Mouse (Mus musculus) MEL (cell line): Measurements from ENCODE around the gene Rapgef2. TPM values are rescaled to one million over a fixed set of nuclear protein-coding genes. Genes with fewer than 3 reads are reported as not detected.
"Not testable (repeated sequence)": the region's sequence is repeated elsewhere in the genome, so short reads cannot be mapped to it uniquely, and the experiment has no call there.

Source experiments
- DNase-seq: peaks from one replicate; pipeline ENCODE4 v3.0.0; 2011; ENCODE audit warnings: low read depth, low spot score
- H3K27ac ChIP-seq: 2 replicates; pipeline ENCODE4 v1.5.1; 2012; ENCODE audit warnings: low read depth, mild to moderate bottlenecking, control low read depth, low read length, moderate library complexity; ENCODE audit not compliant: control insufficient read depth
- H3K27me3 ChIP-seq, 2 experiments: fragments of 150-350 bp in 1 of 2; sonication (generic) in 1 of 2; 2 replicates each; pipeline ENCODE4 v1.6.1; 2012; ENCODE audit warnings: low read length in 2 of 2, mild to moderate bottlenecking in 2 of 2, improper control_type of control experiment in 1 of 2, moderate library complexity in 1 of 2; ENCODE audit not compliant: insufficient read depth in 2 of 2, control insufficient read depth in 1 of 2
- H3K36me3 ChIP-seq, 2 experiments: 2 replicates each; pipeline ENCODE4 v1.6.1; 2012 to 2014; ENCODE audit warnings: low read length in 2 of 2, improper control_type of control experiment in 1 of 2, inconsistent platforms in 1 of 2, mild to moderate bottlenecking in 1 of 2; ENCODE audit not compliant: insufficient read depth in 2 of 2, control insufficient read depth in 1 of 2
- H3K4me1 ChIP-seq, 2 experiments: fragments of 150-350 bp in 1 of 2; sonication (generic) in 1 of 2; 2 replicates each; pipeline ENCODE4 v1.6.1; 2012; ENCODE audit warnings: low read length in 2 of 2, improper control_type of control experiment in 1 of 2, mild to moderate bottlenecking in 1 of 2; ENCODE audit not compliant: insufficient read depth in 2 of 2, control insufficient read depth in 1 of 2
- H3K4me3 ChIP-seq, 2 experiments: fragments of 150-350 bp in 1 of 2; sonication (generic) in 1 of 2; 2 replicates each; pipeline ENCODE4 v1.5.1; 2012; ENCODE audit warnings: low read depth in 2 of 2, low read length in 2 of 2, mild to moderate bottlenecking in 2 of 2, moderate library complexity in 2 of 2, control low read depth in 1 of 2, improper control_type of control experiment in 1 of 2; ENCODE audit not compliant: control insufficient read depth in 1 of 2, insufficient read depth in 1 of 2
- H3K79me2 ChIP-seq: 2 replicates; pipeline ENCODE4 v1.6.1; 2012; ENCODE audit warnings: mild to moderate bottlenecking, low read length, moderate library complexity; ENCODE audit not compliant: control insufficient read depth, poor library complexity, insufficient read depth
- H3K9ac ChIP-seq: 2 replicates; pipeline ENCODE4 v1.6.1; 2012; ENCODE audit warnings: low read depth, mild to moderate bottlenecking, control low read depth, low read length, moderate library complexity; ENCODE audit not compliant: control insufficient read depth, poor library complexity, severe bottlenecking
- H3K9me3 ChIP-seq: fragments of 150-350 bp; sonication (generic); replicated peaks from 2 replicates; pipeline ENCODE4 v1.6.1; 2012; ENCODE audit warnings: mild to moderate bottlenecking, low read length, improper control_type of control experiment, moderate library complexity; ENCODE audit not compliant: insufficient read depth
- E2F4 ChIP-seq: IDR thresholded peaks from 2 replicates; pipeline ENCODE4 v1.6.1; 2011; ENCODE audit warnings: low read depth, low read length, improper control_type of control experiment, borderline replicate concordance
- EP300 ChIP-seq, 2 experiments: IDR thresholded peaks; 2 replicates each; pipeline ENCODE4 v1.6.1; 2011; ENCODE audit warnings: improper control_type of control experiment in 2 of 2, low read length in 2 of 2, low read depth in 1 of 2, mild to moderate bottlenecking in 1 of 2
- ETS1 ChIP-seq: IDR thresholded peaks from 2 replicates; pipeline ENCODE4 v1.6.1; 2012; ENCODE audit warnings: low read depth, mild to moderate bottlenecking, inconsistent platforms, low read length, improper control_type of control experiment, moderate library complexity
- GATA1 ChIP-seq: IDR thresholded peaks from 2 replicates; pipeline ENCODE4 v1.6.1; 2011; ENCODE audit warnings: low read depth, low read length, improper control_type of control experiment
- HCFC1 ChIP-seq: IDR thresholded peaks from 2 replicates; pipeline ENCODE4 v1.6.1; 2012; ENCODE audit warnings: low read depth, mild to moderate bottlenecking, inconsistent platforms, low read length, improper control_type of control experiment, moderate library complexity
- MAFK ChIP-seq: IDR thresholded peaks from 2 replicates; pipeline ENCODE4 v1.6.1; 2011; ENCODE audit warnings: low read depth, mild to moderate bottlenecking, low read length, improper control_type of control experiment, borderline replicate concordance
- MAX ChIP-seq: IDR thresholded peaks from 2 replicates; pipeline ENCODE4 v1.6.1; 2011; ENCODE audit warnings: low read length, improper control_type of control experiment
- MXI1 ChIP-seq: IDR thresholded peaks from 2 replicates; pipeline ENCODE4 v1.6.1; 2011; ENCODE audit warnings: mild to moderate bottlenecking, low read depth, low read length, improper control_type of control experiment
- MYB ChIP-seq: IDR thresholded peaks from 2 replicates; pipeline ENCODE4 v1.6.1; 2011; ENCODE audit warnings: mild to moderate bottlenecking, low read depth, low read length, improper control_type of control experiment
- NRF1 ChIP-seq: IDR thresholded peaks from 2 replicates; pipeline ENCODE4 v1.6.1; 2014; ENCODE audit warnings: low read depth, mild to moderate bottlenecking, inconsistent platforms, low read length, improper control_type of control experiment, moderate library complexity; ENCODE audit not compliant: poor library complexity, insufficient read depth, severe bottlenecking
- POLR2A ChIP-seq, 2 experiments: IDR thresholded peaks; 2 replicates each; pipeline ENCODE4 v1.6.1; 2011 to 2012; ENCODE audit warnings: low read length in 2 of 2, mild to moderate bottlenecking in 2 of 2, control low read depth in 1 of 2, improper control_type of control experiment in 1 of 2, low read depth in 1 of 2, moderate library complexity in 1 of 2; ENCODE audit not compliant: control insufficient read depth in 1 of 2, insufficient read depth in 1 of 2, poor library complexity in 1 of 2
- POLR2AphosphoS2 ChIP-seq: IDR thresholded peaks from 2 replicates; pipeline ENCODE4 v1.6.1; 2011; ENCODE audit warnings: low read length, improper control_type of control experiment
- RCOR1 ChIP-seq: IDR thresholded peaks from 2 replicates; pipeline ENCODE4 v1.6.1; 2012; ENCODE audit warnings: low read depth, mild to moderate bottlenecking, inconsistent platforms, low read length, improper control_type of control experiment
- SIN3A ChIP-seq: IDR thresholded peaks from 2 replicates; pipeline ENCODE4 v1.6.1; 2012; ENCODE audit warnings: low read length, improper control_type of control experiment, inconsistent platforms
- TAL1 ChIP-seq: IDR thresholded peaks from 2 replicates; pipeline ENCODE4 v1.6.1; 2012; ENCODE audit warnings: mild to moderate bottlenecking, inconsistent platforms, low read length, moderate library complexity, mixed read lengths
- ZNF384 ChIP-seq: IDR thresholded peaks from 2 replicates; pipeline ENCODE4 v1.6.1; 2012; ENCODE audit warnings: low read depth, mild to moderate bottlenecking, inconsistent platforms, low read length, improper control_type of control experiment
- polyA plus RNA-seq, 2 experiments: library from polyadenylated mRNA; stranded (reverse) in 1 of 2; unstranded in 1 of 2; fragments of >175 nt in 1 of 2; fragments of >200 nt in 1 of 2; gene quantifications; 2 replicates each; pipeline versions ENCODE4 v1.2.1 to v1.2.4; 2012; ENCODE audit warnings: low replicate concordance in 2 of 2, low read depth in 1 of 2; ENCODE audit not compliant: insufficient read length in 2 of 2, insufficient read depth in 1 of 2, missing spikeins in 1 of 2
- total RNA-seq: library from RNA; depleted of rRNA; stranded (reverse); fragments of 300-350 nt; gene quantifications from 2 replicates; pipeline ENCODE4 v1.2.3, GENCODE M21; 2012

Gene Rapgef2
- total and polyA plus RNA-seq, 3 experiments: 4.2 to 4.6 TPM; not detected in 1

- H3K27ac ChIP-seq: peak overlapping the region; percentile 88
- not testable (repeated sequence) for H3K9me3 ChIP-seq
Observed at GRCm38 (mm10) chr3:79226807-79227206, 59.5 kb downstream of the Rapgef2 start.

GRCm38 (mm10) chr3:79225888-79226287, 60.4 kb downstream of the Rapgef2 start:
- TF ChIP-seq NRF1: no peak
- TF ChIP-seq POLR2A (IDR thresholded peaks at IDR 0.05; ENCODE audit: control insufficient read depth in 1 of 2, insufficient read depth in 1 of 2, low read depth in 1 of 2, low read length in 2 of 2, poor library complexity in 1 of 2): no peak
- TF ChIP-seq ETS1: no peak
- TF ChIP-seq MAFK: no peak
- TF ChIP-seq MXI1: no peak; the same call in 1 of the 2 replicates
- no peak for TF ChIP-seq RCOR1
- TF ChIP-seq E2F4: no peak
- TF ChIP-seq EP300 (IDR thresholded peaks at IDR 0.05; ENCODE audit: low read depth in 1 of 2, low read length in 2 of 2): no peak
- TF ChIP-seq MYB: no peak
- no peak for TF ChIP-seq POLR2AphosphoS2
- TF ChIP-seq HCFC1: no peak
- Histone ChIP-seq H3K9me3 (no peaks in the 10 kb centered on the region), H3K4me1 (peaks cover 12 to 15% of the 10 kb centered on the region in 2 experiments), H3K79me2 (peaks cover 7% of the 10 kb centered on the region; the same call in 1 of the 2 replicates), H3K9ac (peak overlapping the region; percentile 32; the same call in 1 of the 2 replicates), H3K4me3 (peak overlapping the region in 1 of 2 experiments; percentile 60; a peak in 2 of 4 replicates), H3K36me3 (peaks cover 0 to 19% of the 10 kb centered on the region in 2 experiments; a peak in 2 of 4 replicates), H3K27ac (peak overlapping the region; percentile 55; the same call in 1 of the 2 replicates), H3K27me3 (no peaks in the 10 kb centered on the region)
- DNase-seq: peak; percentile 26

More at GRCm38 (mm10) chr3:79226807-79227206, 59.5 kb downstream of the Rapgef2 start:
- Histone ChIP-seq H3K9ac (peak overlapping the region; percentile 13), H3K4me3 (peak overlapping the region; percentile 47 to 62), H3K36me3 (peaks cover 0 to 28% of the 10 kb centered on the region in 2 experiments; a peak in 2 of 4 replicates), H3K4me1 (peaks cover 16 to 20% of the 10 kb centered on the region in 2 experiments)
- TF ChIP-seq EP300 (IDR thresholded peaks at IDR 0.05; ENCODE audit: low read depth in 1 of 2, low read length in 2 of 2): peak in 1 of 2 experiments; percentile 20; a peak in 1 of 4 replicates
- TF ChIP-seq MXI1: peak; percentile 81
- peak; percentile 52; the same call in 1 of the 2 replicates for TF ChIP-seq GATA1
- peak; percentile 76 for TF ChIP-seq SIN3A
- peak; percentile 27; the same call in 1 of the 2 replicates for TF ChIP-seq TAL1
- peak; percentile 65; the same call in 1 of the 2 replicates for TF ChIP-seq ZNF384
- TF ChIP-seq MAX: 0 out of 2 replicates have a peak, but pooled peaks have one; percentile 31
- not testable (repeated sequence) for H3K27me3 ChIP-seq, H3K79me2 ChIP-seq
- DNase-seq: peak; percentile 69
